Mouse (Mus musculus): ENCODE measurements at regions not wholly inside any gene's neighbourhood (a gene's known extent, or its start where the extent isn't known, plus 50 kb on each side); places are given as distances from the start of the nearest gene placed in this dataset.

- Histone ChIP-seq H3K4me3 (no peak overlapping the region), H3K4me2 (no peak overlapping the region), H3K27ac (replicated peaks) (no peak overlapping the region), H3K9me3 (no peaks in the 10 kb centered on the region), H3K4me1 (replicated peaks) (no peaks in the 10 kb centered on the region), H3K27me3 (no peaks in the 10 kb centered on the region), H3K9ac (no peak overlapping the region), H3K36me3 (no peaks in the 10 kb centered on the region)
- 89% methylated on average over 8 of the region's 8 CpGs for WGBS
- ATAC-seq (ENCODE audit: low read depth) = no peak
Measured at GRCm38 (mm10) chr5:132908220-132908619, 365.1 kb upstream of the Auts2 start.

GRCm38 (mm10) chr5:132892591-132892990 is 349.4 kb upstream of the Auts2 start:
- Histone ChIP-seq H3K4me3 (no peak overlapping the region), H3K4me1 (replicated peaks) (0 out of 2 replicates have a peak, but pooled peaks cover 4% of the 10 kb centered on the region), H3K27ac (replicated peaks) (no peak overlapping the region), H3K4me2 (no peak overlapping the region), H3K9ac (no peak overlapping the region), H3K36me3 (no peaks in the 10 kb centered on the region), H3K9me3 (no peaks in the 10 kb centered on the region), H3K27me3 (no peaks in the 10 kb centered on the region)
- no peak for ATAC-seq (ENCODE audit: low read depth)
- WGBS = 91% methylated on average over 1 of the region's 1 CpGs

- H3K4me3 ChIP-seq = no peak overlapping the region
- H3K27me3 ChIP-seq = peaks cover 5% of the 10 kb centered on the region; the same call in 1 of the 2 replicates
- no peak overlapping the region for H3K27ac ChIP-seq (replicated peaks)
- H3K4me1 ChIP-seq (replicated peaks) = no peaks in the 10 kb centered on the region
- H3K4me2 ChIP-seq = no peak overlapping the region
- 62% methylated on average over 2 of the region's 2 CpGs for WGBS
- no peak overlapping the region for H3K9ac ChIP-seq
- no peaks in the 10 kb centered on the region for H3K36me3 ChIP-seq
- H3K9me3 ChIP-seq = no peaks in the 10 kb centered on the region
- ATAC-seq (ENCODE audit: low read depth) = no peak
Measured at GRCm38 (mm10) chr5:132884130-132884529, 341.0 kb upstream of the Auts2 start.

GRCm38 (mm10) chr5:132882291-132882690 is 339.1 kb upstream of the Auts2 start:
- Histone ChIP-seq H3K36me3 (no peaks in the 10 kb centered on the region), H3K4me1 (replicated peaks) (no peaks in the 10 kb centered on the region), H3K9me3 (no peaks in the 10 kb centered on the region), H3K27me3 (peaks cover 5% of the 10 kb centered on the region; the same call in 1 of the 2 replicates), H3K4me3 (no peak overlapping the region), H3K9ac (no peak overlapping the region), H3K4me2 (no peak overlapping the region), H3K27ac (replicated peaks) (no peak overlapping the region)
- ATAC-seq (ENCODE audit: low read depth) = no peak
- WGBS = 80% methylated on average over 3 of the region's 3 CpGs

- Histone ChIP-seq H3K27ac (replicated peaks) (no peak overlapping the region), H3K4me3 (no peak overlapping the region), H3K9ac (no peak overlapping the region), H3K4me1 (replicated peaks) (peaks cover 9% of the 10 kb centered on the region), H3K27me3 (peaks cover 5% of the 10 kb centered on the region; the same call in 1 of the 2 replicates), H3K4me2 (no peak overlapping the region), H3K9me3 (no peaks in the 10 kb centered on the region), H3K36me3 (no peaks in the 10 kb centered on the region)
- no peak for ATAC-seq (ENCODE audit: low read depth)
- WGBS = 87% methylated on average over 3 of the region's 3 CpGs
Measured at GRCm38 (mm10) chr5:132881170-132881569, 338.0 kb upstream of the Auts2 start.

GRCm38 (mm10) chr5:132876336-132876840 is 333.2 kb upstream of the Auts2 start:
- no peak for ATAC-seq (ENCODE audit: low read depth)
- Histone ChIP-seq H3K4me2 (no peak overlapping the region), H3K9me3 (no peaks in the 10 kb centered on the region), H3K4me3 (no peak overlapping the region), H3K36me3 (no peaks in the 10 kb centered on the region), H3K27ac (replicated peaks) (0 out of 2 replicates have a peak overlapping the region, but pooled peaks have one; percentile 39), H3K4me1 (replicated peaks) (peaks cover 14% of the 10 kb centered on the region), H3K9ac (no peak overlapping the region), H3K27me3 (no peaks in the 10 kb centered on the region)
- WGBS = 29% methylated on average over 6 of the region's 6 CpGs

GRCm38 (mm10) chr5:132858846-132859510 is 315.8 kb upstream of the Auts2 start:
- Histone ChIP-seq H3K27me3 (no peaks in the 10 kb centered on the region), H3K4me1 (replicated peaks) (0 out of 2 replicates have a peak, but pooled peaks cover 16% of the 10 kb centered on the region), H3K36me3 (no peaks in the 10 kb centered on the region), H3K9ac (no peak overlapping the region), H3K4me3 (no peak overlapping the region), H3K4me2 (no peak overlapping the region), H3K27ac (replicated peaks) (no peak overlapping the region), H3K9me3 (0 out of 2 replicates have a peak, but pooled peaks cover 3% of the 10 kb centered on the region)
- WGBS = 73% methylated on average over 5 of the region's 5 CpGs
- no peak for ATAC-seq (ENCODE audit: low read depth)

- Histone ChIP-seq H3K27ac (replicated peaks) (no peak overlapping the region), H3K4me1 (replicated peaks) (0 out of 2 replicates have a peak, but pooled peaks cover 16% of the 10 kb centered on the region), H3K4me3 (no peak overlapping the region), H3K4me2 (no peak overlapping the region), H3K27me3 (no peaks in the 10 kb centered on the region), H3K9me3 (no peaks in the 10 kb centered on the region), H3K36me3 (no peaks in the 10 kb centered on the region), H3K9ac (no peak overlapping the region)
- no peak for ATAC-seq (ENCODE audit: low read depth)
- WGBS = 69% methylated on average over 4 of the region's 4 CpGs
Measured at GRCm38 (mm10) chr5:132855619-132856510, 312.7 kb upstream of the Auts2 start.

- Histone ChIP-seq H3K27ac (replicated peaks) (no peak overlapping the region), H3K4me1 (replicated peaks) (0 out of 2 replicates have a peak, but pooled peaks cover 4% of the 10 kb centered on the region), H3K9ac (no peak overlapping the region), H3K27me3 (no peaks in the 10 kb centered on the region), H3K4me2 (no peak overlapping the region), H3K9me3 (no peaks in the 10 kb centered on the region), H3K4me3 (no peak overlapping the region), H3K36me3 (no peaks in the 10 kb centered on the region)
- 69% methylated on average over 6 of the region's 6 CpGs for WGBS
- no peak for ATAC-seq (ENCODE audit: low read depth)
Measured at GRCm38 (mm10) chr5:132850770-132851169, 307.6 kb upstream of the Auts2 start.

GRCm38 (mm10) chr5:132848086-132848485 is 304.9 kb upstream of the Auts2 start:
- Histone ChIP-seq H3K4me2 (no peak overlapping the region), H3K4me1 (replicated peaks) (no peaks in the 10 kb centered on the region), H3K36me3 (no peaks in the 10 kb centered on the region), H3K4me3 (no peak overlapping the region), H3K27ac (replicated peaks) (no peak overlapping the region), H3K27me3 (no peaks in the 10 kb centered on the region), H3K9ac (no peak overlapping the region), H3K9me3 (no peaks in the 10 kb centered on the region)
- WGBS = 73% methylated on average over 3 of the region's 3 CpGs
- no peak for ATAC-seq (ENCODE audit: low read depth)

GRCm38 (mm10) chr5:132843284-132843683 is 300.1 kb upstream of the Auts2 start:
- Histone ChIP-seq H3K4me2 (no peak overlapping the region), H3K27ac (replicated peaks) (no peak overlapping the region), H3K9ac (no peak overlapping the region), H3K4me3 (no peak overlapping the region), H3K9me3 (no peaks in the 10 kb centered on the region), H3K4me1 (replicated peaks) (no peaks in the 10 kb centered on the region), H3K36me3 (no peaks in the 10 kb centered on the region), H3K27me3 (no peaks in the 10 kb centered on the region)
- no peak for ATAC-seq (ENCODE audit: low read depth)
- WGBS = 49% methylated on average over 3 of the region's 3 CpGs

- H3K9me3 ChIP-seq = no peaks in the 10 kb centered on the region
- no peak overlapping the region for H3K4me3 ChIP-seq
- H3K4me2 ChIP-seq = no peak overlapping the region
- ATAC-seq (ENCODE audit: low read depth) = no peak
- no peaks in the 10 kb centered on the region for H3K4me1 ChIP-seq (replicated peaks)
- 95% methylated on average over 3 of the region's 3 CpGs for WGBS
- H3K27me3 ChIP-seq = no peaks in the 10 kb centered on the region
- H3K36me3 ChIP-seq = no peaks in the 10 kb centered on the region
- no peak overlapping the region for H3K9ac ChIP-seq
- no peak overlapping the region for H3K27ac ChIP-seq (replicated peaks)
Measured at GRCm38 (mm10) chr5:132841794-132842193, 298.6 kb upstream of the Auts2 start.

Measured in neural tube, embryonic 13.5 days (tissue).